Mouse (Mus musculus) kidney, adult 2 months (tissue): ENCODE results near the gene Lrrc74a.

ENCODE experiments used
- CTCF ChIP-seq: fragments of 200-500 bp; conservative IDR thresholded peaks from 2 replicates; pipeline ENCODE4 v1.5.1; 2011; ENCODE audit warnings: low read depth, mild to moderate bottlenecking, control low read depth, low read length, moderate library complexity, mixed read lengths; ENCODE audit not compliant: insufficient read depth, insufficient read length
- POLR2A ChIP-seq: fragments of 200-500 bp; IDR thresholded peaks from one replicate; pipeline ENCODE4 v1.6.1; 2011; ENCODE audit warnings: low read depth, low read length, control low read depth

- no peak for TF ChIP-seq POLR2A
- no peak for TF ChIP-seq CTCF
These were observed 39.7 kb upstream of the Lrrc74a start for GRCm38 (mm10) chr12:86694441-86694840.
